Mouse (Mus musculus) kidney, embryonic 16.5 days (tissue): ENCODE data around the gene Rhbdl1. TPM values are rescaled to one million over a fixed set of nuclear protein-coding genes. Genes with fewer than 3 reads are reported as not detected.
A peak's percentile ranks its signal among the peaks of the same experiment; 100 is the strongest.

Source experiments
- ATAC-seq: fragments of 200-750 bp; cut with Nextera tagmentation; 2 replicates; pipeline ENCODE4 v1.8.0; 2017; ENCODE audit warnings: moderate TSS enrichment; ENCODE audit not compliant: low FRiP score, low TSS enrichment
- H3K27ac ChIP-seq: fragments of 300-500 bp; sonication (generic); 2 replicates; pipeline ENCODE4 v1.5.1; 2014; ENCODE audit warnings: low read length
- H3K27me3 ChIP-seq: fragments of 300-500 bp; sonication (generic); 2 replicates; pipeline ENCODE4 v1.6.1; 2014; ENCODE audit warnings: low read length, control low read depth, mixed read lengths; ENCODE audit not compliant: insufficient read depth
- H3K36me3 ChIP-seq: fragments of 300-500 bp; sonication (generic); 2 replicates; pipeline ENCODE4 v1.6.1; 2014; ENCODE audit warnings: low read length, control low read depth, mixed read lengths; ENCODE audit not compliant: insufficient read depth
- H3K4me1 ChIP-seq: fragments of 300-500 bp; sonication (generic); 2 replicates; pipeline ENCODE4 v1.6.1; 2014; ENCODE audit warnings: low read length, control low read depth, mixed read lengths; ENCODE audit not compliant: insufficient read depth
- H3K4me2 ChIP-seq: fragments of 300-500 bp; sonication (generic); replicated peaks from 2 replicates; pipeline ENCODE4 v1.6.1; 2014; ENCODE audit warnings: low read depth, low read length
- H3K4me3 ChIP-seq: fragments of 300-500 bp; sonication (generic); 2 replicates; pipeline ENCODE4 v1.5.1; 2014; ENCODE audit warnings: mild to moderate bottlenecking, low read length
- H3K9ac ChIP-seq: fragments of 300-500 bp; sonication (generic); replicated peaks from 2 replicates; pipeline ENCODE4 v1.6.1; 2014; ENCODE audit warnings: low read length
- H3K9me3 ChIP-seq: fragments of 300-500 bp; sonication (generic); 2 replicates; pipeline ENCODE4 v1.6.1; 2016; ENCODE audit warnings: low read length, control low read depth
- WGBS: fragments of 180-500 bp; shearing (Covaris S2); extraction: QIAGEN DNeasy Blood & Tissue Kit; methylation state at CpG from one replicate; pipeline ENCODE4 v1.1.7; 2014; 5-methylcytosine and 5-hydroxymethylcytosine counted together
- polyA plus RNA-seq: library from polyadenylated mRNA; unstranded; fragments of >200 nt; fragmentation: Nextera tagmentation; extraction: Ambion mirVana; gene quantifications from 2 replicates; pipeline ENCODE4 v1.2.1, GENCODE M21; 2015

Gene Rhbdl1
- 3.3 and 4.0 TPM in 2 replicates for polyA plus RNA-seq

DNA sequence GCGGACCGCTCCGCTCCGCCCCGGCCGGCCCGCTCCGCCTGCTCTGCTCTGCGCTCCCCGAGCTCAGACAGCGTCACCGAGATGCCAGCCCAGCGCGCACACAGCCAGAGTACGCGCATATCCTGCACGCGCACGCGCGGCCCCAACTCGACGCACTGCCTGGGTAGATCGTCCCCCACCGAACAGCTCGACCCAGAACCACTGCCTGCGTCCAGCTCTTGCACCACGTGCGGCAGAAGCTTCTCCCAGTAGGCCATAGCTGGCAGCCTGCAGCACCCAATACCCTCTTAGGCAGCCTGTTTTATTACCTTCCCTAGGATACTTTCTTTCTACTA is at the start of gene Rhbdl1:
Rhbdl1 (minus strand) TSS at position 220 of the 335 bp plus-strand sequence.
- H3K4me3 ChIP-seq: peak within 1 kb of the TSS; percentile 42
- peak within 1 kb of the TSS; percentile 79 for H3K4me2 ChIP-seq
- H3K9me3 ChIP-seq: no peaks in the 10 kb centered on the region
- peak; percentile 18 for ATAC-seq
- peak within 1 kb of the TSS; percentile 81 for H3K27ac ChIP-seq
- no peaks in the 10 kb centered on the region for H3K27me3 ChIP-seq
- peaks cover 41% of the 10 kb centered on the region for H3K36me3 ChIP-seq
- peak within 1 kb of the TSS; percentile 71 for H3K9ac ChIP-seq
- 2% methylated on average over 29 of the region's 29 CpGs for WGBS
- H3K4me1 ChIP-seq: peaks cover 41% of the 10 kb centered on the region

GRCm38 (mm10) chr17:25886806-25887205 is 49.7 kb upstream of the Rhbdl1 start:
- Histone ChIP-seq H3K9ac (no peak overlapping the region), H3K27ac (no peak overlapping the region), H3K9me3 (no peaks in the 10 kb centered on the region), H3K27me3 (no peaks in the 10 kb centered on the region), H3K4me2 (no peak overlapping the region), H3K4me3 (no peak overlapping the region), H3K4me1 (no peaks in the 10 kb centered on the region), H3K36me3 (peaks cover 41% of the 10 kb centered on the region)
- no peak for ATAC-seq

DNA sequence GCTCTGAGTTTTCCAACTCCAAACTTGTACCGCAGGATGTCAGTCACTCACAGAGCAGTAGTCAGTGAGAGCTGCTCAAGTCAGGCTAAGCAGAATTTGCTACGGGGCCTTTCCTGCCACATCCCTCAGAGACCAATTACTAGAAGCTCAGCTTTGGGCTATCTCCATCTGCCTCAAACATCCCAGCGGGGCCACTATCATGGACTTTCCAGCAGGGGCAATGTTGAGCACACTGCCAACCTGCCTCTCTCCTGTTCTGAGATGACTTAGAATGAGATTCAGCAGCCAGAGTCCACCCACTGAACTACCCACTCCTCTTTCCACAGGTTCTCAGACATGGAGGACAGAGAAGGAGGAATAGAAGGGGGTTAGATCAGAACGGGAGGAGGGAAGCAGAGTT is 48.5 kb upstream of the Rhbdl1 start:
- H3K27me3 ChIP-seq: no peaks in the 10 kb centered on the region
- no peak overlapping the region for H3K27ac ChIP-seq
- no peak overlapping the region for H3K9ac ChIP-seq
- ATAC-seq: no peak
- peaks cover 41% of the 10 kb centered on the region for H3K36me3 ChIP-seq
- no peak overlapping the region for H3K4me2 ChIP-seq
- H3K9me3 ChIP-seq: no peaks in the 10 kb centered on the region
- H3K4me3 ChIP-seq: no peak overlapping the region
- peaks cover 12% of the 10 kb centered on the region for H3K4me1 ChIP-seq
- 72% methylated on average over 4 of the region's 4 CpGs for WGBS

GRCm38 (mm10) chr17:25883824-25884223 is 46.7 kb upstream of the Rhbdl1 start:
- H3K27me3 ChIP-seq: no peaks in the 10 kb centered on the region
- H3K27ac ChIP-seq: no peak overlapping the region
- no peak overlapping the region for H3K9ac ChIP-seq
- no peaks in the 10 kb centered on the region for H3K9me3 ChIP-seq
- peaks cover 22% of the 10 kb centered on the region for H3K4me1 ChIP-seq
- H3K36me3 ChIP-seq: peaks cover 41% of the 10 kb centered on the region
- no peak overlapping the region for H3K4me3 ChIP-seq
- no peak overlapping the region for H3K4me2 ChIP-seq
- ATAC-seq: no peak
- 94% methylated on average over 3 of the region's 3 CpGs for WGBS

- H3K36me3 ChIP-seq: peaks cover 40% of the 10 kb centered on the region
- H3K4me3 ChIP-seq: no peak overlapping the region
- H3K9ac ChIP-seq: no peak overlapping the region
- peaks cover 22% of the 10 kb centered on the region for H3K4me1 ChIP-seq
- no peak overlapping the region for H3K27ac ChIP-seq
- no peaks in the 10 kb centered on the region for H3K9me3 ChIP-seq
- WGBS: 82% methylated on average over 8 of the region's 8 CpGs
- no peaks in the 10 kb centered on the region for H3K27me3 ChIP-seq
- no peak for ATAC-seq
- H3K4me2 ChIP-seq: no peak overlapping the region
Measured at GRCm38 (mm10) chr17:25883268-25883667, 46.2 kb upstream of the Rhbdl1 start.

DNA sequence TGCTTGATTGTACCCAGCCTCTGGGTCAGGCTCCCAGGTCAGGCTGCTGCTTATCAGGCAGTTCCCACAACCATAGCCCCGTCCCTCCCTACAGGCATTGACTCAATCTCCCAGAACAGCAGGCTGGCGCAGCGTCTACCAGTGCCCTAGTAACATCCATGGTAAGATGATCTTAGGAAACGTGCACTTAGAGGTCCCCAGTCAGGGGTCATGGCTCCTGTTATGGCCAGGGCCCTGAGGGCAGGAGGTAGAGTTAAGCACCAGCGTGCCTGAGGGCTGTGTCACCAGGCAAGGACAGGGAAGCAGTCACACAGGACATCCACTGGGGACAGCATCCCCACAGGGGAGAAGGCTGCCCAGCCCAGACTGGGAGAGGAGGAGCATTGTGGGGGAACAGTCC is 45.2 kb upstream of the Rhbdl1 start:
- Histone ChIP-seq H3K4me3 (no peak overlapping the region), H3K4me1 (peaks cover 22% of the 10 kb centered on the region), H3K9ac (no peak overlapping the region), H3K27me3 (no peaks in the 10 kb centered on the region), H3K4me2 (no peak overlapping the region), H3K36me3 (peaks cover 35% of the 10 kb centered on the region), H3K9me3 (no peaks in the 10 kb centered on the region), H3K27ac (no peak overlapping the region)
- no peak for ATAC-seq
- 23% methylated on average over 5 of the region's 5 CpGs for WGBS

- Histone ChIP-seq H3K4me3 (no peak overlapping the region), H3K36me3 (peaks cover 35% of the 10 kb centered on the region), H3K9me3 (no peaks in the 10 kb centered on the region), H3K4me1 (peaks cover 26% of the 10 kb centered on the region), H3K9ac (0 out of 2 replicates have a peak overlapping the region, but pooled peaks have one; percentile 8), H3K4me2 (no peak overlapping the region), H3K27ac (peak overlapping the region; percentile 28; the same call in 1 of the 2 replicates), H3K27me3 (no peaks in the 10 kb centered on the region)
- no peak for ATAC-seq
- 32% methylated on average over 4 of the region's 4 CpGs for WGBS
Measured at GRCm38 (mm10) chr17:25881691-25882090, 44.6 kb upstream of the Rhbdl1 start.

- 12% methylated on average over 5 of the region's 5 CpGs for WGBS
- no peak for ATAC-seq
- Histone ChIP-seq H3K9ac (no peak overlapping the region), H3K4me3 (no peak overlapping the region), H3K9me3 (no peaks in the 10 kb centered on the region), H3K4me1 (peaks cover 33% of the 10 kb centered on the region), H3K27ac (no peak overlapping the region; the same call in 1 of the 2 replicates), H3K36me3 (peaks cover 35% of the 10 kb centered on the region), H3K4me2 (no peak overlapping the region), H3K27me3 (no peaks in the 10 kb centered on the region)
Measured at GRCm38 (mm10) chr17:25880913-25881641, 44.0 kb upstream of the Rhbdl1 start.

GRCm38 (mm10) chr17:25880196-25880910 is 43.3 kb upstream of the Rhbdl1 start, which contains the start of gene Wfikkn1:
Gene Wfikkn1 (minus strand): TSS chr17:25880858.
- 31% methylated on average over 5 of the region's 5 CpGs for WGBS
- peak within 1 kb of the TSS; percentile 34; the same call in 1 of the 2 replicates for H3K27ac ChIP-seq
- no peak within 1 kb of the TSS for H3K4me3 ChIP-seq
- no peaks in the 10 kb centered on the region for H3K9me3 ChIP-seq
- peak; percentile 7; the same call in 1 of the 2 replicates for ATAC-seq
- H3K4me1 ChIP-seq: peaks cover 36% of the 10 kb centered on the region
- no peaks in the 10 kb centered on the region for H3K27me3 ChIP-seq
- H3K36me3 ChIP-seq: peaks cover 35% of the 10 kb centered on the region
- H3K9ac ChIP-seq: 0 out of 2 replicates have a peak within 1 kb of the TSS, but pooled peaks have one; percentile 16
- H3K4me2 ChIP-seq: no peak within 1 kb of the TSS

DNA sequence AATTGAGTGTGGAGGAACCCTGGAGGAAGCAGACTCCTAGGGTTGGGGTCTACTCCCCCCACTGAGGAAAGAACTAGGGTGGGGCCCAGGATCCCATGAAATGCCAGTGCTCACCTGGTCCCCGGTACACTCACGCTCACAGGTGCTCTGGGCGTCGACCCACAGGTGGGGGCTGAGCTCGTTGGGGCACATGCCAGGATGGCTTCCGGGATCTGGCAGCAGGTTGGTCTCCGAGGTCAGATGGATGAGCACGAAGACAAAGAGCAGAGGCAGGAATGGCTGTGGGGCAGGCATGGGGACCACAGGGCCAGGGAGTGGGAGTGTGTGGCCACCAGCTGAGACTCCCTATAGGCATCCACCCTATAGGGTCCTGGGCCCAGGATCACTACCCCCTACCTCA is 42.7 kb upstream of the Rhbdl1 start:
- no peak overlapping the region for H3K4me2 ChIP-seq
- no peak overlapping the region for H3K9ac ChIP-seq
- H3K27ac ChIP-seq: 0 out of 2 replicates have a peak overlapping the region, but pooled peaks have one; percentile 34
- 66% methylated on average over 8 of the region's 8 CpGs for WGBS
- H3K9me3 ChIP-seq: no peaks in the 10 kb centered on the region
- no peaks in the 10 kb centered on the region for H3K27me3 ChIP-seq
- ATAC-seq: no peak
- H3K4me1 ChIP-seq: peaks cover 36% of the 10 kb centered on the region
- peaks cover 35% of the 10 kb centered on the region for H3K36me3 ChIP-seq
- no peak overlapping the region for H3K4me3 ChIP-seq
